Mouse (Mus musculus) heart, embryonic 12.5 days (tissue): Measurements from ENCODE around the gene Ttll1. TPM values are rescaled to one million over a fixed set of nuclear protein-coding genes. Genes with fewer than 3 reads are reported as not detected.

ENCODE experiments used
- ATAC-seq: fragments of 200-750 bp; cut with Nextera tagmentation; 2 replicates; pipeline ENCODE4 v1.8.0; 2017; ENCODE audit warnings: moderate TSS enrichment, moderate library complexity; ENCODE audit not compliant: insufficient number of reproducible peaks, low FRiP score
- H3K27ac ChIP-seq: fragments of 300-500 bp; sonication (generic); 2 replicates; pipeline ENCODE4 v1.5.1; 2016; ENCODE audit warnings: mild to moderate bottlenecking, moderate library complexity; ENCODE audit not compliant: poor library complexity, severe bottlenecking
- H3K27me3 ChIP-seq: fragments of 300-500 bp; sonication (generic); replicated peaks from 2 replicates; pipeline ENCODE4 v1.6.1; 2016; ENCODE audit warnings: mild to moderate bottlenecking, moderate library complexity
- H3K36me3 ChIP-seq: fragments of 300-500 bp; sonication (generic); 2 replicates; pipeline ENCODE4 v1.6.1; 2016; ENCODE audit warnings: mild to moderate bottlenecking, moderate library complexity
- H3K4me1 ChIP-seq: fragments of 300-500 bp; sonication (generic); replicated peaks from 2 replicates; pipeline ENCODE4 v1.6.1; 2016; ENCODE audit warnings: mild to moderate bottlenecking
- H3K4me2 ChIP-seq: fragments of 300-500 bp; sonication (generic); 2 replicates; pipeline ENCODE4 v1.6.1; 2016; ENCODE audit warnings: mild to moderate bottlenecking, moderate library complexity
- H3K4me3 ChIP-seq: fragments of 300-500 bp; sonication (generic); 2 replicates; pipeline ENCODE4 v1.5.1; 2016; ENCODE audit warnings: mild to moderate bottlenecking
- H3K9ac ChIP-seq: fragments of 300-500 bp; sonication (generic); 2 replicates; pipeline ENCODE4 v1.6.1; 2016; ENCODE audit warnings: mild to moderate bottlenecking, moderate library complexity
- H3K9me3 ChIP-seq: fragments of 300-500 bp; sonication (generic); replicated peaks from 2 replicates; pipeline ENCODE4 v1.6.1; 2016; ENCODE audit warnings: mild to moderate bottlenecking, moderate library complexity
- WGBS: fragments of 180-500 bp; shearing (Covaris S2); methylation state at CpG from one replicate; pipeline ENCODE4 v1.1.7; 2016; 5-methylcytosine and 5-hydroxymethylcytosine counted together
- polyA plus RNA-seq: library from polyadenylated mRNA; unstranded; fragments of >200 nt; fragmentation: Nextera tagmentation; extraction: Ambion mirVana; gene quantifications from 2 replicates; pipeline ENCODE4 v1.2.1, GENCODE M21; 2016

Gene Ttll1
- polyA plus RNA-seq, 1 experiment from 2014 or later: 25.4 TPM

- Histone ChIP-seq H3K9ac (no peak overlapping the region), H3K27me3 (no peaks in the 10 kb centered on the region), H3K4me1 (peaks cover 8% of the 10 kb centered on the region), H3K36me3 (peaks cover 16% of the 10 kb centered on the region), H3K27ac (no peak overlapping the region), H3K9me3 (no peaks in the 10 kb centered on the region), H3K4me3 (no peak overlapping the region), H3K4me2 (no peak overlapping the region)
- 68% methylated on average over 8 of the region's 8 CpGs for WGBS
- no peak for ATAC-seq
Measured at GRCm38 (mm10) chr15:83482645-83483224, 28.0 kb downstream of the Ttll1 start.

GRCm38 (mm10) chr15:83481236-83481780 is 29.4 kb downstream of the Ttll1 start:
- Histone ChIP-seq H3K4me1 (no peaks in the 10 kb centered on the region), H3K27ac (no peak overlapping the region), H3K9me3 (no peaks in the 10 kb centered on the region), H3K9ac (no peak overlapping the region), H3K4me2 (no peak overlapping the region), H3K27me3 (no peaks in the 10 kb centered on the region), H3K36me3 (peaks cover 16% of the 10 kb centered on the region), H3K4me3 (no peak overlapping the region)
- WGBS: 59% methylated on average over 10 of the region's 10 CpGs
- no peak for ATAC-seq

GRCm38 (mm10) chr15:83479818-83480217 is 30.9 kb downstream of the Ttll1 start:
- no peaks in the 10 kb centered on the region for H3K9me3 ChIP-seq

GRCm38 (mm10) chr15:83478096-83478495 is 32.6 kb downstream of the Ttll1 start:
- peaks cover 14% of the 10 kb centered on the region for H3K4me1 ChIP-seq
- 72% methylated on average over 3 of the region's 3 CpGs for WGBS
- H3K27me3 ChIP-seq: no peaks in the 10 kb centered on the region
- no peaks in the 10 kb centered on the region for H3K36me3 ChIP-seq
- no peaks in the 10 kb centered on the region for H3K9me3 ChIP-seq
- H3K9ac ChIP-seq: no peak overlapping the region
- ATAC-seq: no peak
- H3K27ac ChIP-seq: no peak overlapping the region
- H3K4me2 ChIP-seq: no peak overlapping the region
- H3K4me3 ChIP-seq: no peak overlapping the region

More at GRCm38 (mm10) chr15:83479818-83480217, 30.9 kb downstream of the Ttll1 start:
- H3K27ac ChIP-seq: no peak overlapping the region
- no peak for ATAC-seq
- peaks cover 8% of the 10 kb centered on the region for H3K36me3 ChIP-seq
- WGBS: 81% methylated on average over 4 of the region's 4 CpGs
- H3K4me1 ChIP-seq: peaks cover under 1% of the 10 kb centered on the region
- H3K4me3 ChIP-seq: no peak overlapping the region
- no peak overlapping the region for H3K9ac ChIP-seq
- no peaks in the 10 kb centered on the region for H3K27me3 ChIP-seq
- no peak overlapping the region for H3K4me2 ChIP-seq

GRCm38 (mm10) chr15:83476593-83477273 is 34.0 kb downstream of the Ttll1 start:
- WGBS: 68% methylated on average over 12 of the region's 12 CpGs
- no peak overlapping the region for H3K27ac ChIP-seq
- no peak overlapping the region for H3K9ac ChIP-seq
- no peak for ATAC-seq
- no peak overlapping the region for H3K4me2 ChIP-seq
- no peaks in the 10 kb centered on the region for H3K9me3 ChIP-seq
- peaks cover 16% of the 10 kb centered on the region for H3K4me1 ChIP-seq
- no peaks in the 10 kb centered on the region for H3K27me3 ChIP-seq
- H3K36me3 ChIP-seq: no peaks in the 10 kb centered on the region
- no peak overlapping the region for H3K4me3 ChIP-seq

- H3K4me1 ChIP-seq: peaks cover 23% of the 10 kb centered on the region
- no peak overlapping the region for H3K27ac ChIP-seq
- no peaks in the 10 kb centered on the region for H3K9me3 ChIP-seq
- no peak overlapping the region for H3K9ac ChIP-seq
- H3K27me3 ChIP-seq: no peaks in the 10 kb centered on the region
- WGBS: 30% methylated on average over 5 of the region's 5 CpGs
- no peak overlapping the region for H3K4me3 ChIP-seq
- no peaks in the 10 kb centered on the region for H3K36me3 ChIP-seq
- peak overlapping the region; percentile 12; the same call in 1 of the 2 replicates for H3K4me2 ChIP-seq
- ATAC-seq: peak; percentile 73
Measured at GRCm38 (mm10) chr15:83474466-83474836, 36.2 kb downstream of the Ttll1 start.

- WGBS: 56% methylated on average over 10 of the region's 10 CpGs
- H3K4me2 ChIP-seq: peak overlapping the region; percentile 12; the same call in 1 of the 2 replicates
Measured at GRCm38 (mm10) chr15:83473832-83474465, 36.7 kb downstream of the Ttll1 start.

GRCm38 (mm10) chr15:83473251-83473650 is 37.4 kb downstream of the Ttll1 start:
- Histone ChIP-seq H3K27me3 (no peaks in the 10 kb centered on the region), H3K36me3 (no peaks in the 10 kb centered on the region), H3K9me3 (no peaks in the 10 kb centered on the region), H3K4me1 (peaks cover 23% of the 10 kb centered on the region), H3K27ac (no peak overlapping the region), H3K4me3 (no peak overlapping the region), H3K4me2 (no peak overlapping the region), H3K9ac (no peak overlapping the region)
- 96% methylated on average over 1 of the region's 1 CpGs for WGBS
- no peak for ATAC-seq

More at GRCm38 (mm10) chr15:83473832-83474465, 36.7 kb downstream of the Ttll1 start:
- Histone ChIP-seq H3K9me3 (no peaks in the 10 kb centered on the region), H3K27ac (no peak overlapping the region), H3K27me3 (no peaks in the 10 kb centered on the region), H3K4me1 (peaks cover 23% of the 10 kb centered on the region), H3K9ac (no peak overlapping the region), H3K4me3 (no peak overlapping the region), H3K36me3 (no peaks in the 10 kb centered on the region)
- peak; percentile 91 for ATAC-seq

- no peaks in the 10 kb centered on the region for H3K36me3 ChIP-seq
- H3K9me3 ChIP-seq: no peaks in the 10 kb centered on the region
- ATAC-seq: no peak
- H3K9ac ChIP-seq: no peak overlapping the region
- no peak overlapping the region for H3K4me3 ChIP-seq
- H3K4me1 ChIP-seq: peaks cover 23% of the 10 kb centered on the region
- H3K27me3 ChIP-seq: no peaks in the 10 kb centered on the region
- no peak overlapping the region for H3K4me2 ChIP-seq
- WGBS: 64% methylated on average over 7 of the region's 7 CpGs
- no peak overlapping the region for H3K27ac ChIP-seq
Measured at GRCm38 (mm10) chr15:83471476-83471875, 39.2 kb downstream of the Ttll1 start.

DNA sequence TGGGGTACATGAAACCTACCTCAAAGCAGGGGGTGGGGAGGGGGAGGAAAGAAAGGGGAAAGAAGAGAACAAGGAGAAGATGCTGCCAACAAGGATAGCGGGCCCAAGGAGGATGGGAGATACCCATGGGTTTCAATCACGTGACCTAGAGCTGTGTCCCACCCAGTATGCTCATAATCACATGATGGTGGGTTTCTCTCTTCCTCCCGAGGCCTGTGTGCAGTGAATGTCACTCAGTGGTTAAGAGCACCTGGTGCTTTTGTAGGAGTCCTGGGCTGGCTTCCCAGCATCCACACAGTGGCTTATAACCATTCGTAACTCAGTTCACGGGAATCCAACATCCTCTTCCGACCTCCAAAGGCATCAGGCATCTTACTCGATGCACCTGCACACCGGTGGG is 40.2 kb downstream of the Ttll1 start:
- H3K27ac ChIP-seq: no peak overlapping the region
- WGBS: 81% methylated on average over 8 of the region's 8 CpGs
- ATAC-seq: no peak
- no peak overlapping the region for H3K4me3 ChIP-seq
- H3K4me2 ChIP-seq: no peak overlapping the region
- no peak overlapping the region for H3K9ac ChIP-seq
- peaks cover 27% of the 10 kb centered on the region for H3K4me1 ChIP-seq
- H3K27me3 ChIP-seq: no peaks in the 10 kb centered on the region
- no peaks in the 10 kb centered on the region for H3K36me3 ChIP-seq
- no peaks in the 10 kb centered on the region for H3K9me3 ChIP-seq

DNA sequence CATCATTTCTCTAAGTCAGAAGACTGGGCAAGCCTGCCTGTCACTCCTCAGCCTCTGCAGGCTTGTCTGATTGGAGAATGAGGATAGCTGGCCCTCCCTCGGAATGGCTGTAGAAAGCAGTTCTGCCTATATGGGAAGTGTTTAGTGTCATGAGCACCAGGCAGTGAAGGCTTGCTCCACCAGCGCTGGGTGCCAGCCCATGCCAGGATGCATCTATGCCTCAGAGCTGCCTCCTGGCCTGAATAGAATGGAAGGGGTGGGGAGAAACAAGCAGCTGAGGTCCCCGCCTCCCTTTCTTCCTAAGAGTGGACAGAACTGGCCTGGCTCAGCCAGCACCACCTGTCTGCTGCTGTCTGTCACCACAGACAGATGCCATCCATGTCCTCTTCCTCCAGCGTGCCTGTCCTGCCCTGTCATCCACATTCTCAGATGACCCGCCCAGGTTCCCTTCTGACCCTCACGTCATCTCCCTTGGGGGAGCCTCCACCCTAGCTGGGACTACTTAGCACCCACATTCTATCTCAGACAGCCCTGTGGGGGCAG is 41.3 kb downstream of the Ttll1 start:
- no peak overlapping the region for H3K4me2 ChIP-seq
- 45% methylated on average over 6 of the region's 6 CpGs for WGBS
- no peak overlapping the region for H3K27ac ChIP-seq
- no peak overlapping the region for H3K4me3 ChIP-seq
- H3K27me3 ChIP-seq: no peaks in the 10 kb centered on the region
- H3K9me3 ChIP-seq: no peaks in the 10 kb centered on the region
- no peak for ATAC-seq
- no peaks in the 10 kb centered on the region for H3K36me3 ChIP-seq
- peaks cover 21% of the 10 kb centered on the region for H3K4me1 ChIP-seq
- H3K9ac ChIP-seq: no peak overlapping the region
